Mouse (Mus musculus): ENCODE data around the gene Arsj. TPM values are rescaled to one million over a fixed set of nuclear protein-coding genes. Genes with fewer than 3 reads are reported as not detected.

The Arsj gene
- total RNA-seq (2021): 10 to 100 TPM in 1 of 2 experiments, 1 to 10 TPM in 1; 8.1 to 10.3 TPM
- long read RNA-seq, experiment 1, transcript Arsj-201 (2 exons, 3,859 nt): major isoform, 5 of 6 reads
- long read RNA-seq, experiment 1, partial matches to known transcripts: 0 of 6 reads
- long read RNA-seq, experiment 1, other reads (novel, unspliced or antisense): 1 of 6 reads
- long read RNA-seq, experiment 2, partial matches to known transcripts: 0 of 4 reads
- long read RNA-seq, experiment 2, other reads (novel, unspliced or antisense): 0 of 4 reads

GRCm38 (mm10) chr3:126363568-126364505, at the start of gene Arsj:
Gene Arsj, plus strand, starts transcription at chr3:126363684.
- peak; percentile 63 to 80 for DNase-seq (ENCODE audit: low spot score in 2 of 2)

- no peak for DNase-seq (ENCODE audit: low spot score in 2 of 2)
Measured at GRCm38 (mm10) chr3:126324872-126325498, 38.5 kb upstream of the Arsj start.

GRCm38 (mm10) chr3:126325891-126326627, 37.4 kb upstream of the Arsj start:
- DNase-seq (ENCODE audit: low spot score in 2 of 2): peak in 1 of 2 experiments; percentile 19

- no peak for DNase-seq (ENCODE audit: low spot score in 2 of 2)
Measured at GRCm38 (mm10) chr3:126326628-126327325, 36.7 kb upstream of the Arsj start.

GRCm38 (mm10) chr3:126335329-126335728, 28.2 kb upstream of the Arsj start:
- DNase-seq (ENCODE audit: low spot score in 2 of 2): no peak

GRCm38 (mm10) chr3:126344745-126345144, 18.7 kb upstream of the Arsj start:
- no peak for DNase-seq (ENCODE audit: low spot score in 2 of 2)

- DNase-seq (ENCODE audit: low spot score in 2 of 2): no peak
Measured at GRCm38 (mm10) chr3:126359760-126360159, 3.7 kb upstream of the Arsj start.

- DNase-seq (ENCODE audit: low spot score in 2 of 2): no peak
Measured at GRCm38 (mm10) chr3:126362392-126362791, 1.1 kb upstream of the Arsj start.

- DNase-seq (ENCODE audit: low spot score in 2 of 2): no peak
Measured at GRCm38 (mm10) chr3:126362931-126363525, 456 bp upstream of the Arsj start.

- no peak for DNase-seq (ENCODE audit: low spot score in 2 of 2)
Measured at GRCm38 (mm10) chr3:126364555-126364954, 1.1 kb downstream of the Arsj start.

- no peak for DNase-seq (ENCODE audit: low spot score in 2 of 2)
Measured at GRCm38 (mm10) chr3:126370571-126370970, 7.1 kb downstream of the Arsj start.

GRCm38 (mm10) chr3:126372815-126373545, 9.5 kb downstream of the Arsj start:
- DNase-seq (ENCODE audit: low spot score in 2 of 2): no peak

GRCm38 (mm10) chr3:126373721-126374120, 10.2 kb downstream of the Arsj start:
- DNase-seq (ENCODE audit: low spot score in 2 of 2): no peak

GRCm38 (mm10) chr3:126379252-126379651, 15.8 kb downstream of the Arsj start:
- DNase-seq (ENCODE audit: low spot score in 2 of 2): no peak

GRCm38 (mm10) chr3:126379702-126380101, 16.2 kb downstream of the Arsj start:
- DNase-seq (ENCODE audit: low spot score in 2 of 2): no peak

- DNase-seq (ENCODE audit: low spot score in 2 of 2): no peak
Measured at GRCm38 (mm10) chr3:126383276-126383675, 19.8 kb downstream of the Arsj start.

GRCm38 (mm10) chr3:126384657-126385438, 21.4 kb downstream of the Arsj start:
- no peak for DNase-seq (ENCODE audit: low spot score in 2 of 2)

- no peak for DNase-seq (ENCODE audit: low spot score in 2 of 2)
Measured at GRCm38 (mm10) chr3:126397451-126397850, 34.0 kb downstream of the Arsj start.

All from gastrocnemius, postnatal 4 days (tissue).